Mouse (Mus musculus) testis, adult 2 months (tissue): Measurements from ENCODE around the gene Ripor2.

ENCODE experiments used
- CTCF ChIP-seq: fragments of 200-500 bp; IDR thresholded peaks from 2 replicates; pipeline ENCODE4 v1.5.1; 2012; ENCODE audit warnings: low read depth, mild to moderate bottlenecking, inconsistent platforms, low read length, moderate library complexity; ENCODE audit not compliant: control insufficient read depth, insufficient read depth, insufficient replicate concordance
- POLR2A ChIP-seq: fragments of 200-500 bp; IDR thresholded peaks from 2 replicates; pipeline ENCODE4 v1.6.1; 2012; ENCODE audit warnings: low read depth, mild to moderate bottlenecking, inconsistent platforms, low read length, moderate library complexity; ENCODE audit not compliant: control insufficient read depth

DNA sequence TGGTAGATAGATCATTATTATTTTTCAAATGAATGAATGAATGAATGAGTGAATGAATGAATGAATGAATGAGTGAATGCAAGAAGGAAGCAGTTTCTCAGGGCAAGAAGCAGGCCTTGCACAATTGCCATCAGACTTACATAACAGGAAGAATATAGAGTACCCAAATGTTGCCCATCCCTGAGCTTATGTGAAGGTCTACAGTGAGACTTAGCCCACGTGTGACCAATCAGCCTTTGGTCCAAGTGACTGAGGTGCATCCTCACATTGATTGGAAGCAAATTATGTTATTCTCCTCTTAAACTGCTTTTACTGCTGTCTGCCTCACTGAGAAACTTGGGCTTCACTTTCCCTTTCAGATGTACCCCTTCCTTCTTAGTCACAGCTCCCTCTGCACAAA is 26.7 kb downstream of the Ripor2 start:
- TF ChIP-seq CTCF (no peak), POLR2A (no peak)
